Mouse (Mus musculus) urinary bladder, postnatal 36 days (tissue): Measurements from ENCODE around the gene Nkain1.

Source experiments
- DNase-seq, 2 experiments: peaks; one replicate each; pipeline ENCODE4 v3.0.0; 2022; ENCODE audit warnings: low spot score in 2 of 2, mixed read lengths in 1 of 2

Nkain1 gene

GRCm38 (mm10) chr4:130552312-130553120 is 21.5 kb downstream of the Nkain1 start:
- no peak for DNase-seq

GRCm38 (mm10) chr4:130550511-130550910 is 23.5 kb downstream of the Nkain1 start:
- no peak for DNase-seq

GRCm38 (mm10) chr4:130549189-130549588 is 24.8 kb downstream of the Nkain1 start:
- DNase-seq = no peak

- no peak for DNase-seq
Observed at GRCm38 (mm10) chr4:130546798-130547562, 27.0 kb downstream of the Nkain1 start.

GRCm38 (mm10) chr4:130544392-130544791 is 29.6 kb downstream of the Nkain1 start:
- no peak for DNase-seq

- no peak for DNase-seq
Observed at GRCm38 (mm10) chr4:130543121-130543520, 30.9 kb downstream of the Nkain1 start.

GRCm38 (mm10) chr4:130540831-130541230 is 33.1 kb downstream of the Nkain1 start:
- DNase-seq = no peak

- no peak for DNase-seq
Observed at GRCm38 (mm10) chr4:130539706-130540105, 34.3 kb downstream of the Nkain1 start.

GRCm38 (mm10) chr4:130539053-130539452 is 34.9 kb downstream of the Nkain1 start:
- DNase-seq = no peak

GRCm38 (mm10) chr4:130537371-130537770 is 36.6 kb downstream of the Nkain1 start:
- no peak for DNase-seq

- no peak for DNase-seq
Observed at GRCm38 (mm10) chr4:130535789-130536188, 38.2 kb downstream of the Nkain1 start.

- DNase-seq = peak; percentile 80 to 86
Observed at GRCm38 (mm10) chr4:130533975-130534374, 40.0 kb downstream of the Nkain1 start.

- no peak for DNase-seq
Observed at GRCm38 (mm10) chr4:130532347-130532746, 41.6 kb downstream of the Nkain1 start.

- DNase-seq = peak; percentile 52 to 69
Observed at GRCm38 (mm10) chr4:130531645-130532280, 42.2 kb downstream of the Nkain1 start.

- no peak for DNase-seq
Observed at GRCm38 (mm10) chr4:130527804-130528203, 46.2 kb downstream of the Nkain1 start.

GRCm38 (mm10) chr4:130525041-130525440 is 48.9 kb downstream of the Nkain1 start:
- no peak for DNase-seq

- no peak for DNase-seq
Observed at GRCm38 (mm10) chr4:130521466-130521865, 52.5 kb downstream of the Nkain1 start.

- no peak for DNase-seq
Observed at GRCm38 (mm10) chr4:130520482-130520851, 53.5 kb downstream of the Nkain1 start.

GRCm38 (mm10) chr4:130519567-130520481 is 54.1 kb downstream of the Nkain1 start:
- peak; percentile 95 for DNase-seq

- peak in 1 of 2 experiments; percentile 50 for DNase-seq
Observed at GRCm38 (mm10) chr4:130516490-130516889, 57.5 kb downstream of the Nkain1 start.
